Mouse (Mus musculus) T-helper 1 cell (primary cell): ENCODE measurements around the gene Mrps10.
"Not testable (repeated sequence)": the region's sequence is repeated elsewhere in the genome, so short reads cannot be mapped to it uniquely, and the experiment has no call there.

Experiments
- in situ Hi-C: fragments of 300-600 bp; cut with MboI, MseI; formaldehyde crosslinking; loops from one replicate; pipeline ENCODE4 v1.15.1; 2025; ENCODE audit warnings: high pct_unique_total_duplicates

Mrps10 gene

DNA sequence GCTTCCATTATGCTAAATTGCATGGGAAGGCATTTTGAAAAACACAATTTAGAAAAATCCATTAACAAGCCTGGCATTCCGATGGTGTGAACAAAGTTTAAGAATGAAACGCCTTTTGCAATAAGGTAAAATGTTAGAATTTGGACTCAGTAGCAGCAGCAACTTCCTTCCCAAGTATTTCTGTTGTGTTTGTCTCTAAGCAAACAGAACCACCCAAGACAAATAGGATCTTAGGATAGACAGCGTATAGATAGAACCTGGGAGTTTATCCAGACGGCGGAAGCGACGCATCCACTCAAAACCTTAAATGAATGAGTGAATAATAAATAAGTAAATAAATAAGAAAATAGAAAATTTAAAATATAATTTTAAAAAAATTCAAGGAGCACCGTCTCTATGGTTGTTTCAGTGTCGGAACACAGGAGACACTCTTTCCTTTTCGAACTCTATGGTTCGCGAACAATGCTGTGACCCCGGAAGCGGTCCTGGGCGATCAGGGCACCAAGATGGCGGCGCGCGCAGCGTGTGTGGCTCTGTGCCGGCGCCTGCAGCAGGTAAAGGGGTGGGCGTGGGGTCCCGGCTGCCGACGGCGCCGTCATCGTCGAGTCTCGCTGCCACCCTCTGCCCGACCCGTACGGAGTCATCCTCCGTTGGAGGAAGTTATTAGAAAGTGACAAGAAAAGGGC, at the start of gene Mrps10:
Gene Mrps10, plus strand, starts transcription at position 487 of the 686 bp plus-strand sequence.
- in situ Hi-C loops: no loop called here

DNA sequence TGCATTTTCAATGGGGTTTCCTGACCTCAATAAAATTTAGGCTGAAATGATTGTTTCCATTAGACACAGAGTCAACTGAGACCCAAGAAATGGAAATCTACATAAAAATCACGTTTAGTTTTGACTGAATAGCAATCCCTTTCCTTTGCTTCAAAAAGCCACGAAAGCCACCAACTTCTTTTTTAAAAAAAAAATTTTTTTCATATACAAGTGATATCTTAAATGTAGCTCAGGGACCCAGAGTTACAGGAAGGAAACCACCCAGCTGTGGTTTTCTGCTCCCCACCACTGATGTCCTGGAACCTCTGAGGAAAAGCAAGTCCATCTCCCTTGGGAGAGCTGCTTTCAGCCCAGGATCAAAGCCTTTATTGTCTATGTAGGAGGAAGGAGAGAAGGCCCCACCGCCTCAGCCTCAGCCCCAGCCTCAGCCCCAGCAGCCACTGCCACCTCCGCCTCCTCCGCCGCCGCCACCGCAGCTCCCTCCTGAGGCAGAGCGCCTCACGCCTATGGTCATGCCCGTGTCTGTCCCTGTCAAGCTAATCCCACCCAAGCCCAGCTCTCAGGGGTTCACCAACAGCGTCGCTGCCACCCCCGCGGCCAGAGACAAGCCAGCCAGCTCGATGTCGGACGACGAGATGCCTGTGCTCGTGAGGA, 49.6 kb upstream of the Mrps10 start:
- in situ Hi-C loops: no loop called here

DNA sequence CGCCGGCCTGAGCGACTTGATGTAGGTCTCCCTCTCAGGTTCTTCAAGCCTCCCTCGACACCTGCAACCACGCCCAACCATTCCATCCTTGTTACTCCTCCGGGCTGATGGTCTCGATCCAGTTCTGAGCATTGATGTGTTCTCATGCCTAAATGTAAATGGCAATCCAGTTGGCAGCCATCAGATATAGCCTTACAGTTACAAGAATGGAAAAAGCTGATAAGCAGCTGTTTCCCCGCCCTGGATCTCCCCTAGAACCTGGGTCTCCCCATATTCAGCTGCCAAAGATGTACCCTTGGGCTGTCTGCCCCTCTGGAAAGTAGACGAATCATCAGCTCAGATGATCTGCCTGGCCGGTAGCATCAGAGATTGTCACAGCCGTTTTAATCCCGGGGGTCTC, 48.9 kb upstream of the Mrps10 start:
- in situ Hi-C loops: no loop called here

DNA sequence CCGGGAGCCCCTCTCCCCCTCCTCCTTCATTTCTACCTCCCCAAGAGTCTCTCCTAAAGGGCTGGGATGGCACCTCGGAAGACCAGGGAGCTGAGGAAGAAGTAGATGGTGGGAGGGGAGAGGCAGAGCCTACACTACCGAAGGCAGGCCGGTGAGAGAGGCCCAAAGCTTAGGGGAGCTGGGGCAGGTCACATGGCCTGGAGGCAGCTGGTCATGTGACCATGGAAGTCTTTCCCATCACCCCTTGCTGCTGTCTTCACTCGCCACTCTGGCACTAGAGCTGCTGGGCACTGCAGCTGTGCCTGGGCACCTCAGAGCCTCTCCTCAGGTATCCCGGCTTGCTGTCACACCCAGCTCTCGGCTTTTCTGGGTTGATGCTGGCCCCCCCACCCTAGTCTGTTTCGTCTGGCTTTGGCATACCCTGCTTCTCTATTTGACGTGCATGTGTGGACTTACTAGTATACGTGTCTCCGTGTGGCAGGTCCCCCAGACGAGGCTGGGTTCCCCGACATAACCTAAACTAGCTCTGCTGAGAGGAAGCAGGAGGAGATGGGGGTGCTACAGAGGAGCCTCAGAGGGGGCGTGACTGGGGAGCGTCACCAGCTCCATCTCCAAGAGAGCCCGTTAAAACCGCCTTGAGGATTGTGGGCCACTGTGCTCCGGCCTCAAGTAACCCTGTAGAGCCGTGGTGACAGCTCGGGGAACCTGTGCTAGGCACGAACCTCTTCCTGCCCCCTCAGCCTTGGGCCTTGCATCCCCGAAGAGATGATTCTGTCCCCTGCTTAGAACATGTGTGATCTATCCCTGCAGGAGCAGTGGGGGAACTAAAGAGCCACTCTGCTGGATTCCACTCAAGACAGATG, 46.3 kb upstream of the Mrps10 start:
- in situ Hi-C loops: no loop called here

DNA sequence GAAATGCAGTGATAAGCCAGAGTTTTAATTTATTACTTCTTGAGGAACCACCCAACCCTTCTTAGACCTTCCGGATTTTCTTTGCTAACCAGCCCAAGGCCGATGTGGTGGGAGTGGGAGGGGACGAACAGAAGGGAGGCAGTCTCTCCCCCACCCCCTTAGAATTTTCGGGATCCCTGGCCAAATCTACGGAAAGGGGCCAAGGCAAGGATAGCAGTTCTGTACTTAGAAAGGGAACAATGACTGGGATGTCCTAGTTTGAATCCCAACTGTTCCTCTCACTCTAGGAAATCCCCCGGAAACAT, 45.7 kb upstream of the Mrps10 start:
- in situ Hi-C loops: no loop called here

DNA sequence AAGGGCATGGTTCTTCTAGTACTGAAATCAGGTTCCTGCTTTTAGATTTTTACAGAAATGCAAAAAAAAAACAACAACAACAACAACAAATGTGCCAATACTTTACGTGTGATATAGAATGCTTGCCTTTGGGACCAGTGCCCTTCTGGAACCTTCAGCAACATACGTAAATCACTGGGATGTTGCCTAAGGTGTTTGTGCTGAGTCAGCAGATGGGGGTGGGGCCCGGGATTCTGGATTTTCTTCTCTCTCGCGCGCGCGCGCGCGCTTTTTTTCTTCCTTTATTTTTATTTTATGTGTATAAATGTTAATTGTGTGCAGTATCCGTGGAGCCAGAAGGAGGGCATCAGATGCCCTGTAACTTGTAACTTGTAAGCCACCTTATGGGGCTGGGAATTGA, 41.1 kb upstream of the Mrps10 start:
- in situ Hi-C loops: no loop called here

DNA sequence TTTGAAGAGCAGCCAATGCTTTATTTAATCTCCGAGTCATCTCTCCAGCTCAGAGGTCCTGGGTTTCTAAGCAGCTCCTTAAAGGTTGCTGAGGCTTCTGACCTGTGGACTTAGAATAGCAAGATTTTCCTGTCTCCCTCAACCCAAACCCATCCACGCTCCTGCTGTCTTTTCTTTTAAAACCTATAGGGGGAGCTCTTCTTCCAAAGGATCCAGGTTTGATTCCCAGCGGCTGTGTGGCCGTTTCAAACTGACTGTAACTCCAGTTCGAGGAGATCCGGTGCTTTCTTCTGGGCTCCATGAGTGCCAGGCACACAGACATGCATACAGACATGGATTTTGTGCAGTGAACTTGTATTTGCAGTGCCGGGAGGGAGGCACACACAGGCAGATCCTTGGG, 40.7 kb upstream of the Mrps10 start:
- in situ Hi-C loops: no loop called here

DNA sequence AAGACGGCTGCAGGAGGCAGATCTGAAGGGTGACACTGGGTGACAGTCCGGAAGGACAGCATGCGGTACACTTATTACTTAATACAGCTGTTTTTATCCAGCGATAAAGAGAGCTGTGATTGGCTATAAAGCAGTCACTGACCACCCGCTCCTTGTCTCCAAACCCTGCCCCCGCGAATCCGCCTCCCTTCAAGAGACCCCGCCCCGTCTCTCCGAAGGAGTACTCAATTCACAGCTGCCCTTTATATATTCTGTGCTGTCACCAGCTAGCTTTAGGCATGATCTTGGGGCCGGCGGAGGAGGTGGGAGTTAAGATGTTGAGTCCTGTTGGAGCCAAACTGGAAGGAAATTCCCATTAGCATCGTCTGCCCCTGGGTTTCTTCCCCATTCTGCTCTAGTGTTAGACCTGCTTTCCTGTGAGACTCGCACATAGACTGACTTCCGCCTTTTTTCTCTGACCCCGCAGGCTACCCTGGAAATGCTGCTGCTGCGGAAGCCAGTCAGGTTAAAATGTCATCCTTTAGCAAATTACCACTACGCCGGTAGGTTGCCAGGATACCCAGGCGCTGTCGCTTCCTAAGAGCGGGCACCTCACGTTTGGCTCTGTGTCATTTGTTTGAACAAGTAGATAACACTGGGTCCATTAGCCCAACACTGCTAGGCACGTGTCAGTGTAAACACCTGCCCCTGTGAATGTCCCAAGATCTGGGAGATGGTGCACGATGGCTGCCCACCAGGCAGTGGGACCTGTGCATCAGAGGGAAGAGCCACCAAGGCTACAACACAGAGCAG, 39.9 kb upstream of the Mrps10 start:
- in situ Hi-C loops: no loop called here

DNA sequence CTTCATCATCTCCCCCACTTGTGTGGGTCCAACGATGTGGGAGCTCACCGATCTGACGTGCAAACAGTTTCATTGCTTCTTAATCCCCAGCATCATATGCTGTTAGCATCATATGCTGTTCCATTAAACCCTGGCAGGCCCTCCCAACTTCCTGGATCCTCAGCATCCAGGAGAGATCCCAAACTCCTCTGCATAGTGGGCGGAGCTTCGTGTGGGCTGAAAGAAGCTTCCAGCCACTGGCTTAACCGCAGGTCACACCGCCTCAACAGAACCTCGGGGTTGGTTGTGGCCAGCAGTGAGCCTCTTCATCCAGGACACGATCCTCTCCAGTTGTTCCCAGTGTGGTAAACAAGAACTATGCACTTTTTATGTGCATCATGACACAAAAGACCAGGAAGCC, 38.1 kb upstream of the Mrps10 start:
- in situ Hi-C loops: no loop called here

DNA sequence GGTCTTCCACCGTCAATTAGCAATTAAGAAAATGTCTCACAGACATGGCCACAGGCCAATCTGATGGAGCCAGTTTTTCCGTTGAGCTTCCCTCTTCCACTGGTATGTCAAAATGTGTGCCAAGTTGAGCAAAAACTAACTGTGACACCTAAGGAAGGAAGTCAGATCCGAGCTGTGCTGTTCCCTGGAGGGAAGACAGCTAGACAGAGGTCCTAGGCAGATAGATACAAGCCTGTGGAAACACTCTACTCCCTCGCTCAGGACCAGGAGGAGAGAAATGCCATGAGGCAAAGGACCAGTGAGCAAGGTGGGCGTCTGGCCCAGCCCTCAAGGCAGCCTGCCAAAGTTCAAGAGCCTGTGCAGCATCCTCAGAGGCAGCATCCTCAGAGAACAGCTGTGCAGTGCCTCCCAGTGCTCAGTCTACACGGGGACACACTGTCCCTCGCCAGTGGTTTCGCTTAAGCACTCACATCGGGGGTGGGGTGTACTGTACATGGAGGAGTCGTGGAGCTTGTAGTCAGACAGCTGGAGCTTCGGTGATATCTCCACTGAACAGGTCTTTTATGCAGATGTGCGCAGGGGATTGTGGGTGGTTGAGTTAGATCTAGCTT, 36.6 kb upstream of the Mrps10 start:
- in situ Hi-C loops: no loop called here

DNA sequence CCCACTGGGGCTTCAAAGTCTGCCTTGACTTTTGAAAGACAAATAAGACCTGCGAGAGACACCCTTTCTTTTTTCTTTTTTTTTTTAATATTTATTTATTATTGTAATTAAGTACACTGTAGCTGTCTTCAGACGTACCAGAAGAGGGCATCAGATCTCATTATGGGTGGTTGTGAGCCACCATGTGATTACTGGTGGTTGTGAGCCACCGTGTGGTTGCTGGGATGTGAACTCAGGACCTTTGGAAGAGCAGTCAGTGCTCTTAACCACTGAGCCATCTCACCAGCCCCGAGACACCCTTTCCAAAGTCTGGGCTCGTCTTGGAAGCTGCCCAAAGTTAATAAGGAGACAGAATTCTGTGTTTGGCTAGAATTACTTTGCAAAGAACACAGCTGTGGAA, 36.0 kb upstream of the Mrps10 start:
- in situ Hi-C loops: not testable (repeated sequence)

DNA sequence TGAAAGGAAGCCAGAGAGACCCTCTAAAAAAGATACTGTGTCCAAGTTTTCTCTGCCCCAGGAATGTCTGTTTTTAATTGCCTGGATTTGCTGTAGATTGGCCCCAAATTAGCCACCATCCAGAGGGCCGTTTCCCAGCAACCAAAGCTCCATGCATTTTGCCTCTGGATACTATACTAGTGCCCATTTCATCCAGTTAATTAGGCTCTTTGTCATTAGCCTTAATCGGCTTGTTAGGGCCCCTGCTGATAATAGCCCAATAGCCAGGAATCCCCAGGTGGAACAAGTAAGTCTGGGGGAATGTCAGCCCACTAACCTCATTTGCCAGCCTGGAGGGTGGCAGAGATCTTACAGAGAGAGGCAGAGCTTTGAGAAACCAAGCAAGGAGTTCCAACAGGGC, 35.3 kb upstream of the Mrps10 start:
- in situ Hi-C loops: no loop called here

DNA sequence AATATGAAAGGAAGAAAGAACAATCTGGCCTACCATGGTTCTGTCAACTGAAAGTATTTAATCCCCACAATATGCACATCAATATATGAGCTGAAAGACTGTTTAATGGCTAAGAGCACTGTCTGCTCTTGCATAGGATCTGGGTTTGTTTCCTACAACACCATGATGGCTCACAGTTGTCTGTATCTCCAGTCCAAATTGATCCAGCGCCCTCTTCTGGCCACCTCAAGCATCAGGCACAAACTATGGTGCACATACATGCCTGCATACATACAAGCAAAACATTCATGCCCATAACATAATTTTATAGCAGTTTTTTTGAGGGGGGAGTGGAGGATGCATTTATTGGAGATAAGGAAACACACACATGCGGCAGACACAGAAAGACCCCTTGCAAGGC, 25.6 kb upstream of the Mrps10 start:
- in situ Hi-C loops: no loop called here

DNA sequence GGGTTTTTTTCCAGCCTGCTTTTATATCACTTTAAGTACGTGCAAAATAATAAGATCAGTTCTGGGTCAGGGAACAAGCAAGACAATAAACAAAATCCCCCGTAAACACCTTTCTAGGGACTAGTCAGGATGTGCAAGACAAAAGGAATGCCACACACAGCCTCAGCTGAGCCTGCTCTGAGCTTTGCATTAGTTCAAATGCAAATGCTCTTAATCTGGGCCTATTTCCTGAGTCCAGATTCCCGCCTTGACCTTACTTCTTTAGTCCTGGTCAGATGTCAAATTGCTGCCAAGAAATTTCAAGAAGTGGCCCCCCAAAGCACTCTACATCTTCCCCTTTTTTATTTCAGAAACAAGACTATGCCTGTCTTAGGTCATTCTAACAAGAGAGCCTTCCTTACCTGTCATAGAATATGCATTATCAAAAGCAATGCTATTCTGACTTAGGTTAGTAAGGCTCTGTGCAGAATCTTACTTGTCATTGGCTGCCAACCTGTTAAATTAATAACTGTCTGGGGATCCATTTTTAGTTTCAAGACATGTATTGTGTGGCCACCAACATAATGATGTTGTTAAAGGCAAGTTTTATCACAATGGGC, 18.9 kb upstream of the Mrps10 start:
- in situ Hi-C loops: no loop called here

DNA sequence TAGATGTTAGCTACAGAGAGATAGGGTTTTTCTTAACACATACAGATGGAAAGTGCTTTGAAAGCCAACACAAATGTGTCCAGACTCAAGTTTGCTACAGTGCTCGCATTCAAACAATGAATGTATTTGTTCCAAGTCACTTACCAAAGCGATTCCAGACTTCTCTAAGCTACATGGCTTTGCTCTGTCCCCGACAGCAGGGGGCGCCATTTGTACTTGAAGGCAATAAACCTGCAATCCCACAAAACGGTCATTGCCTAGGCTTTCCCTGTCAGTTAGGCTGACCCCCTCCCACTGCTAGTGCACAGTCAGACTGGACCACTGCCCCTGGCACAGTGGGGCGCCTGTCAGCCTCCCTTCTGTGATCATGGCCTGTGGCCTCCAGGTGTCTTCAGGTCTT, 8.7 kb upstream of the Mrps10 start:
- in situ Hi-C loops: no loop called here

DNA sequence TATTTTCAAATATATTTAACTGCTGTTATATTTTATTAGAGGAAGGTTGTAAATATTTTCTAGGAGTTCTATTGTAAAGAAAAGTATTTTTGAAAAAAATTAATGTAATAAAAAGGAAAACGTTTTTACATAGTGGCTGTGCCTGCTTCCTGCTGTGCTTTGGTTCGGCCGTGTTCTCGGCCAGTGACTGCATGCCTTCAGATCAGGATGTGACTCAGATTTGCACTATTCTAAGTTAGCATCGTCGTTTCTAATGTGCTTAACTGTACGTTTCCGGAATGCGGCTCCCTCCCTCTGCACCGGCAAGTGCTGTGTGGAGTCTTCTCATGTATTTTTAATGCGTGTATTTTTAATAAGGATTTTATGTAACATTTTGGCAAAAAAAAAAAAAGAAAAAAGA, 7.3 kb upstream of the Mrps10 start:
- in situ Hi-C loops: no loop called here

DNA sequence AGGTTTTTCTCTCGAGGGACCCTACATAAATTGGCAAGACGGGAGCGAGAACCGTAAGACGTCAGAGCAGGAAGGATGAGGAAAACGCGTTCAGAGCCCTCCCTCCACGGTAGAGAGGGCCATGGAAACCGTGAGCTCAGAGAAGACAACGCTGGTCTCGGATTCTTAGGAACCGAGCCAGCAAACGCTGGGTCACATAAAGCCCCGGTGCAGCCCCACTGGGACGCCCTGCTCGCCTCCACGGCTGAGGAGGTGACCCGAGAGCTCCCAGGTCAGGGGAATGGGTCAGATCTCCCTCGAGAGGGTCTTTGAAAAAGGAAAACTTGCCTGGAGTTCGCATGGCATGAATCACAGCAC, 378 bp downstream of the Mrps10 start:
- in situ Hi-C loops: no loop called here

DNA sequence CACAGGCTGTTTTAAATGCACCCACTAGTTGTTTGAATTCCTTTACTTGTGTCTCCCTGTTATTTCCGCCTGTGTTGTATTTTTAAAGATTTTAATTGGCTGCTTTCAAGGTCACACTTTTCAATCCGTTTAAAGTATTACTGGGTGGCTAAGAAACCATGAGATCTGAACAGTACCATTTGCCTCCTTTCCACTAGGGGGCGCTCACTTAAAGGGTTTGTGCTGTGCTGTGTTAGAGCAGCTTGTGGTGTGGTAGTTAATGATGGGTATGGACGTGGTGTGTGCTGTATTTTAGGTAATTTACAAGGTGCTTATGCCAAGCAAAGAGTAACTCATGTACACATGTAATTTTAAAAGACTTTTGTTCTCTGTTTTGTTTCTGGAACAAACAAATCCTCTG, 2.8 kb downstream of the Mrps10 start:
- in situ Hi-C loops: no loop called here

DNA sequence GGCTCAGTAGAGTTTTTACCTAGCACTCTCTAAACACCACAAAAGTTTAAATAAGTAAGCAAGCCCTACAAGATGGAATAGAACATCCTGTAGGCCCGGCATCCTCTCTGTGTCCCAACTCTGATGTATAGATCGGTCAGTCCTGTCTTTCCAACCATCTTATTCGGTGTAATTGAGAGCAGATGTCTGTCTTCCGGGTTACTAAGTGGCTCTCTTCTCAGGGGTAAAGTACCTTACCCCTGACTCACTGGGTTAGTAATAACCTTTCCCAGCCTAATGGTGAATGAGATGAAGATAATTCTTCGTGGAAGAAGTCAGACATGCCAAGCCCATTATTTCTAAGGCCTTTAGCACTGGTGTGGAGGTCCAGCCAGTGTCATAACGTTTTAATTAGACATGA, 5.3 kb downstream of the Mrps10 start:
- in situ Hi-C loops: no loop called here

DNA sequence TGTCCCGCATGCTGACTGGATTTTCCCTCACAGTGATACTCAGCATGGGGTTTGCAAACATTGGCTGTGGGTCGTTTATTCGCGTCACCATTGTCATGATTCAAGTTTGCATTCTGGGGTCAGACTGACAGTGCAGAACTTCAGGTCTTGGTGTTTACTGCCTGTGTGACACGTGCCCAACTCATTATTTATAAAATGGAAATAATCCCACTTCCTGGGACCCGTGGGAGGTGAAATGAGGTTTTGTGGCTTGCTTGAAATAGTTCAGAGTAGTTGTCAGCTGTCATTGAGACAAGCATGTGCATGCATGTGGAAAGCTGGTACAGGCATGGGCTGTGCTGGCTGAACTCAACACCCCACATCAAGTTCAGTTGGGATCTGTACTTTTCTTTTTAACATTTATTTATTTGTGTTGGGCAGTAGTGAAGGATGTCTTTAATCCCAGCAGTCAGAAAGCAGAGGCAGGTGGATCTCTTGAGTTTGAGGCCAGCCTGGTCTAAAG, 8.1 kb downstream of the Mrps10 start:
- in situ Hi-C loops: no loop called here

DNA sequence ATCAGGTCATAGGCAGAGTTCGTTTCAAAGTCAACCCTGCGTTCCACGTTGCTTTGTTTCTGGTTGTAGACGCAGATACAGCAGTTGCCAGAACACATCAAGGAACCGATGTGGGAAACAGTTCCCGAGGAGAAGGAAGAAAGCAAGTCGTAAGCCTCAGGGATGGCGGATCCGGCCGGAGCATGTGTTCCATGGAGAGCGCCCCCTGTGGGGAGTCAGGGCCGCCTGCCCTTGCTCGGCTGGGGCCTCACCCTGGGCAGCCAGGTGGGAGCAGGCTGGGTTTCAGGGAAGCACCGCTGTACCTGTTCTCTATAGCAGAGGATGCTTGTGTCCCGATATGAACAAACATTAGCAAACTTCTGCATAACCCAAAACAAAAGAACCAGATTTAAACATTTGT, 9.4 kb downstream of the Mrps10 start:
- in situ Hi-C loops: no loop called here
